Mouse (Mus musculus) common myeloid progenitor, adult 5-6 weeks (primary cell): ENCODE results near the gene Nptx2. TPM values are rescaled to one million over a fixed set of nuclear protein-coding genes. Genes with fewer than 3 reads are reported as not detected.

Experiments used
- ATAC-seq: replicated peaks from 2 replicates; pipeline ENCODE4 v1.8.0; 2016; ENCODE audit warnings: low read depth, mild to moderate bottlenecking, moderate TSS enrichment, inconsistent platforms; ENCODE audit not compliant: poor library complexity, severe bottlenecking
- total RNA-seq: library from RNA; stranded (forward); fragments of 200-1000, 187-1606 nt; gene quantifications from 2 replicates; pipeline ENCODE4 v1.2.3, GENCODE M21; 2017

Gene Nptx2
- total RNA-seq, 1 experiment from 2014 or later = not detected

DNA sequence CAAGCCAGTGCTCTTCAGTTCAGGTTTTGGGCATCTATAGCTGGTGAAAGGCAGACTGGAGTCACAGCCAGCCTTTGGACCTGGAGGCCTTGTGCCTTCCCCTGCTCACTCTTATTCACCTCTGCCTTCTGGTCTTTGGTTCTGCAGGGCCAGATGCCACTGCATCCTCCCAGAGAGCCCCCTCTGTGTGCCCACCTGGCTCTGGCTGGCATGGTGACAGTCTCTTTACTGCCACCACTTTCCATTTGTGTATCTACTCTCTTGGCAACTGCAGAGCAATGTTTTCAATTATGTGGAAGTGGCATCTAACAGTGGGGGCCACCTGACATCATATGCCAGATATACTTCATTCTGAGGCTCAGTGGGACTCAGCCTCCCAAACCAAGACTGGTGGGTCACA, 12.8 kb downstream of the Nptx2 start:
- no peak for ATAC-seq

DNA sequence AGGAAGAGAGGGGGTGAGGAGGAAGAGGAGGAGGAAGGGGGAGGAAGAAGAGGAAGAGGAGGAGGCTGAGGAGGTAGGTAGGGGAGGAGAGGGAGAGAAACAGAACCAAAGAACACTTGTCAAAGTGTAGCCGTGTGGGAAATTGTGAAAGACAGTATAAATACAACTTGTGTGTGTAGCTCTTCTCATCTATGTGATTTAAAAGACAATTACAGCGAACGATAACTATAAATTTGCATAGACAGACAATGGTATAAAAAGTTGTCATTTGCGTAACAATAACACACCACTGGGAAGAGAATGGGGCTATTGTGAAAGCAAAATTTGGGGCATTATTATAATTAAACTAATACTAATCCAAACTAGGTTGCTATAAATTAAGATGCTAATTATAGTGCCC, 20.0 kb downstream of the Nptx2 start:
- no peak for ATAC-seq

DNA sequence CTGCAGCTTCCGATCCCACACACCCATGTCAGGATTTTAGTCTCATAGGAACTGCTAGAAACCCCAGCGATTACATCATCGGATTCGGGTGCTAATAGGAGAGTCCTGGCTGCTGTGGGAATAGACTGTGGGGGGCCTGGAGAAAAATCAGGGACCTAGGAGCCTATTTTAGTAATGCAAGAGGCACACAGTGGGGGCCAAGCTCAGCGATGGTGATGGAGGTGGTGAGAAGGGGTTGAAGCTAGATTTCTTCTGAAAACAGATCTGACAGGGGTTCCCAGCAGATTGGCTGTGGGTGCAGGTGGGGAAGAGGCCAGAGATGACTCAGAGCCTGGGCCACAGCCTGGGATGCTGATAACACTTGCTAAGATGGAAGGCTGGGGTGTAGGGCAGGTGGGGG, 39.4 kb downstream of the Nptx2 start:
- no peak for ATAC-seq

DNA sequence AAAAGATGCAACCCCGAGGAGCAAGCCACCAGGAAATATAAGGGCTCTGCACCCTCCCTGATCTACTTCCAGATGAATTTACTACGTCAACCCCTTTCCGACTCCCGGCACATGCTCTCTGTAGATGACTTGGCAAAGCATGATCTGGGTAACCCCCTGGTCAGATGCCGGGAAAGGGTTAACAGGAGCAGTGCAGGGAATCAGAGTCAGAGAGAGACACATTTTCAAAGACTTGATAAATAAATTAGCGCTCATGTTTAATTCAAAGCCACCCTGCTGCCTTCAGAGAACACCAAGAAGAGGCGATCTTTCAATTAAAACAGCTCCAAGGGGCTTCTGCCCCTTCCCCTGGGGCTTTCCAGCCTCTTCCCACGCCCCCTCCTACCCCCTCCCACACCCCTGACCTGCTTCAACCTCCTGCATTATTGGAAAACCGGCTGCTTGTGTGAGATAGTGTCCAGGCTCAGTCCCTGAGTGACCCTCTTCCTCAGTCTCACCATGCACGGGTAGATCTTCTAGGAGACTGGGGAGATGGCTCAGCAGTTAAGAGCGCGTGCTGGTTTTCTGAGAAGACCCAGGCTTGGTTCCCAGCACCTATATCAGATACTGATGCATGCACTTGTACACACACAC, 45.7 kb downstream of the Nptx2 start:
- no peak for ATAC-seq

DNA sequence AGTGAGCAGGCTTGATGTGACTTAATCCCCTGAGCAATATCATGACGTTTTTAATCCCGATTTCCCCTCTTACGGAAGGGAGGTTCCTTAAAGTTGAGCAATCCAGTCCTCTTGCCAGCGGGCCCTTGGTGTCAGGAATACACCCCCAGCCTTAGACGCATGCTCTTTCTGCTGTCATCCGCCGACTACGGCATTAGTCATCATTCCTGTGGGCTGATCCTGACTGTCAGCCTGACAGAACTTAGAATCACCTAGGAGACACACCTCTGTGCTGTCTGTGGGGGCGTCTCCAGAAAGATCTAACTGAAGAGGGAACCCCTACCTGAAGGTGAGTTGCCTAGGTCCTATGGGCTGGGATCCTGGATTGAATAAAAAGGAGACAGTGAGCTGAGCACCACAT, 49.1 kb downstream of the Nptx2 start:
- ATAC-seq = no peak

Other genes starting within 250 kb of the Nptx2 start
- gene Baiap2l1, start 187.8 kb upstream of the Nptx2 start, total RNA-seq = not detected in 2 replicates
- gene Tmem130, start 215.9 kb downstream of the Nptx2 start, total RNA-seq = 0.55 TPM in 1 of 2 replicates, not detected in the other
- 73.3 and 78.8 TPM in 2 replicates for gene Trrap, start 221.8 kb downstream of the Nptx2 start, total RNA-seq